Mouse (Mus musculus): ENCODE measurements around the gene BC051019. TPM values are rescaled to one million over a fixed set of nuclear protein-coding genes. Genes with fewer than 3 reads are reported as not detected.

The BC051019 gene
- polyA plus RNA-seq, 1 experiment from 2014 or later: 1.00 TPM

Other genes starting within 250 kb of the BC051019 start
- gene Trim66, start 215.7 kb downstream of the BC051019 start, polyA plus RNA-seq (2015; fragmentation: Nextera tagmentation; extraction: Ambion mirVana): 0.03 TPM in 1 of 2 replicates, not detected in the other
- 71.3 and 74.1 TPM in 2 replicates for gene Rpl27a, start 204.7 kb downstream of the BC051019 start, polyA plus RNA-seq (2015; fragmentation: Nextera tagmentation; extraction: Ambion mirVana)
- gene St5, start 20.2 kb downstream of the BC051019 start, polyA plus RNA-seq (2015; fragmentation: Nextera tagmentation; extraction: Ambion mirVana): 41.4 and 43.2 TPM in 2 replicates
- 32.7 and 36.0 TPM in 2 replicates for gene Akip1, start 20.2 kb downstream of the BC051019 start, polyA plus RNA-seq (2015; fragmentation: Nextera tagmentation; extraction: Ambion mirVana)
- 0.22 TPM in 1 of 2 replicates, not detected in the other for gene Ascl3, start 7.9 kb upstream of the BC051019 start, polyA plus RNA-seq (2015; fragmentation: Nextera tagmentation; extraction: Ambion mirVana)
- 60.6 and 61.6 TPM in 2 replicates for gene Tmem9b, start 29.0 kb upstream of the BC051019 start, polyA plus RNA-seq (2015; fragmentation: Nextera tagmentation; extraction: Ambion mirVana)
- gene Nrip3, start 58.2 kb upstream of the BC051019 start, polyA plus RNA-seq (2015; fragmentation: Nextera tagmentation; extraction: Ambion mirVana): 0.53 and 0.64 TPM in 2 replicates
- 8.9 and 9.9 TPM in 2 replicates for gene Scube2, start 141.8 kb upstream of the BC051019 start, polyA plus RNA-seq (2015; fragmentation: Nextera tagmentation; extraction: Ambion mirVana)
- 33.6 and 38.8 TPM in 2 replicates for gene Dennd5a, start 236.6 kb upstream of the BC051019 start, polyA plus RNA-seq (2015; fragmentation: Nextera tagmentation; extraction: Ambion mirVana)

Data from heart, embryonic 16.5 days (tissue).